Mouse (Mus musculus) embryo, embryonic 10.5 days (tissue): ENCODE results near the gene Glt8d2.

Experiments
- DNase-seq: peaks from one replicate; pipeline ENCODE4 v3.0.0-alpha.2; 2015; ENCODE audit warnings: low spot score

Glt8d2 gene

GRCm38 (mm10) chr10:82690494-82690893 is at the start of gene Glt8d2:
Gene Glt8d2 (minus strand): TSS chr10:82690650.
- DNase-seq: peak; percentile 85

GRCm38 (mm10) chr10:82699296-82699941 is 9.0 kb upstream of the Glt8d2 start:
- DNase-seq: peak; percentile 51

GRCm38 (mm10) chr10:82698712-82699261 is 8.3 kb upstream of the Glt8d2 start:
- peak; percentile 90 for DNase-seq

DNA sequence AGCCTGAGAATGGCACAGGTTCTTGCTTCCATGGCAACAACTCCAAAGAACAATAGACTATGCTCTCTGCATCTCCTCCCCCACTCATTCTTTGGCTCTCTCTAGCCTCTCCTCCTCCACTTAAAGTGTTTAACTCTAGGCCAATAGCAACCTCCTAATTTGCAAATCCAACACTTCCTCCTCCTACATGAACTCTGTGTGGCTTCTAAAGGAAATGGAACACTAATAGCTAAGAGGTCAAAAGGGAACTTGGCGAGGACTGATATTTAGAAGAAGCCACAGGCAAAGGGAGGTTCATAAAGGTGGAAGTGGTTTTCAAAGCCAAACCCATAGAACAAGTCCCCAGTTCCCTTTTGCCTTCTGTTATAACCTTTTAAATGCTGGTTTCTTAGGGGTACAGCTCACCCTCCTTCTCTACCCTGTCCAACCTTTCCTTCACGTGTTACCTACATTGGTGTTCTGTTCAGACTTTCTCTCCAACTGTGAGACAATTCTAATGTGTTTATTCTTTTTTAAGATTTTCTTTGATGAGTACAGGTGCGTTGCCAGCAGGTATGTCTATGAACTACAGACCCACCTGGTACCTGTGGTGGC is 7.0 kb upstream of the Glt8d2 start:
- no peak for DNase-seq

DNA sequence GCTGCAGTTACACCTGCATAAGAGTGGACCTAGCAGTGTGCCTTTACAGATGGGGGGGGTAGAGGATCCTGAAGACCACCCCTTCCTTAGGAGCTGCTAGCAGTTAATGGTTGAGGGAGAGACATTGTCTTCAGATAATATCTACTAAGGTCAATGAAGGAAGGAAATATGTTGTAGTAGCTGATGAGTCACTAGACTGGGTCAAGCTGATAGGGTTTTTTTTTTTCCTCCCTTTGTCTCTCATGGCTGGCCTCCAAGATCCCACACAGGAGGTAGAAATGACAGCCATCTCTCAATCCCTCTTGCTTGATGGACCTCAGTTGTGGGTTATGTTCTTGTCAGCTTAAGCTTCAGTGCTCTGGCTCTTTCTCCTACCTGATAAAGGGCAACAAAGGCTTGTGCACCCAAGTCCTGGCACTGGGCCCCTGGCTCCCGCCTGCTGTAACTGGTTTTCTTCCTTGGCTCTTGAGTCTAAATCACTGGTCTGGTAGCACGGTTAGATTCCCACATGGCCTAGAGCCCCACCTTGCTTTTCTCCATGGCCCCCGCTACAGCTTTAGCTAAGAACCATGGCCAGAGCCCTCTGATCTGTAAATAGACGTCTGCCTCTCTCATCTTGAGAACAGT is 6.1 kb upstream of the Glt8d2 start:
- no peak for DNase-seq

- DNase-seq: no peak
Measured at GRCm38 (mm10) chr10:82695956-82696355, 5.5 kb upstream of the Glt8d2 start, which contains the start of gene Hcfc2. Gene Hcfc2 (plus strand): TSS chr10:82696160.

DNA sequence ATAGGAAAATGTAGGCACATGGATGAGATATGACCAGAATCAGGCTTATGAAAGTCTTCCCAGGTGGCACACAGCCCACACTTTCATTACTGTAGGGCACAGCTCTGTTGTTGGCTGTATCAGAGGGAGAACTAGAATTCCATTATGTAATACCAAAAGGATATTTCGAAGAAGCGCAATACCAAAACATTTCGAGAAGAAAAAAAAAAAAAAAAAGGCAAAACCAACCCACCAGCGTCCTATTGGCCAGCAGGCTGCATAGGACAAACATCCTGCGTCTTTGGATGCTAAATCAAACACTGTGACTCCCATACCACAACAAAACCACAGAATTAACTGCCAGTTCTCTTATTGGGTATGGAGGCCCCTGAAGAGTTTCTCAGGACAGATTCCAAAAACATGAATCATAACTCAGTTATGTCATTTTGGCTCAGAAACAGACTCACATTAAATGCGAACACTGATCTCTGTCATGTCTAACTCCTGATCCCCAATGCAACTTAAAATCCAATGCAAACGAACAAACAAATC is 704 bp downstream of the Glt8d2 start:
- DNase-seq: no peak

DNA sequence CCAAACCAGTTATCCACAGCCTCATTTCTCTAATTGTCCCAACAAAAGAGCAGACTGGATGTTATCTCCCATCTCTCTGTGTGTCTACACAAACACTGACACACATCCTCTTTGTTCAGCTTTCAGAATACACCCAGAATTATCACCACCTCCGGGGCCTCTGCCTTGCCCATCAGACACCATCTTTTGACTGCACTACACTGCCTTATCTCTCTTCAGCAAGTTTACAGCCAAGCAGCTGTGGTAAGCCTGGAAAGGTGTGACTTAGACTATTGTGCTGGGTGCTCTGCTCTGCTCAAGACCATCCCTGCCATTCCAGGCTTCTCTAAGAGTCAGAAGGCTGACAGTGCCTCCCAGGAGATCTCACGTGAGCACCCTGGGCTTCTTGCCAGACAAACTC is 5.0 kb downstream of the Glt8d2 start:
- DNase-seq: no peak

GRCm38 (mm10) chr10:82681639-82682038 is 8.8 kb downstream of the Glt8d2 start:
- DNase-seq: no peak

DNA sequence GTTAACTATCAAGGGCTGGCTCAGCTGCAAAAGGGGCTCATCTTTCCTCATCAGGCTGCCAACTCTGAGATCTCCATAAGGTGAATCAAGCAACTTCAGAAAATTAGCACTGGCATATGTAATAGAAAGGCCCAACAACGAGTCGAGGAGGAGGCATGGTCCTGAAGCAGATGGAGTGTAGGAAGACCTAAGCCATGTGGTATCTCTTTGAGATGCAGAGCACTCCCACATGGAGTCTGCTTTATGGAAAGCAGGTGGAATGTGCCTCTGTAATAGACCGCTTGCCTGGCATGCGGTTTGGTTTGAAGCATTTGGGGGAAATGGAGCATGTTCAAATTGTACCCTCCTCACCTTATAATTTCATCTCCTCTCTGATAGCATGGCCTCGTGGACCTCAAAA is 9.7 kb downstream of the Glt8d2 start:
- no peak for DNase-seq

GRCm38 (mm10) chr10:82676949-82677348 is 13.5 kb downstream of the Glt8d2 start:
- DNase-seq: no peak

DNA sequence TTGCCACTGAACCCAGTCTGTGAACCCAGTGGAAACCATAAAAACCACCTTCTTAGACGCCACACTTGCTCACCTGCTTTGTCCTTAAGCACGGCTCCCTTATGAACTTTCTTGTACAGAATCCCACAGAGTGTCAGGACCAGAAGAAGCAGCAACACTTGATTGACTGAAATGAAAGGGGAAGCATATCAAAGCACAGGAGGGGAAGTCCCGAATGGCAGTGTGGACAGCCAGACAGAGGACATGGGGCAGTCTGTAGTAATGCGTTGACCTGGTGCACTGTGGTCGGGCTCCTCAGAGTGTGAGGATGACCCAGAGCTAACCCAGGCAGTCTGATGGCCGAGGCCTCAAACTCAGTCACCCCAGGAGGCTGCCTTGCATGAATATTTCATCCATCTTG is 20.2 kb downstream of the Glt8d2 start:
- no peak for DNase-seq

DNA sequence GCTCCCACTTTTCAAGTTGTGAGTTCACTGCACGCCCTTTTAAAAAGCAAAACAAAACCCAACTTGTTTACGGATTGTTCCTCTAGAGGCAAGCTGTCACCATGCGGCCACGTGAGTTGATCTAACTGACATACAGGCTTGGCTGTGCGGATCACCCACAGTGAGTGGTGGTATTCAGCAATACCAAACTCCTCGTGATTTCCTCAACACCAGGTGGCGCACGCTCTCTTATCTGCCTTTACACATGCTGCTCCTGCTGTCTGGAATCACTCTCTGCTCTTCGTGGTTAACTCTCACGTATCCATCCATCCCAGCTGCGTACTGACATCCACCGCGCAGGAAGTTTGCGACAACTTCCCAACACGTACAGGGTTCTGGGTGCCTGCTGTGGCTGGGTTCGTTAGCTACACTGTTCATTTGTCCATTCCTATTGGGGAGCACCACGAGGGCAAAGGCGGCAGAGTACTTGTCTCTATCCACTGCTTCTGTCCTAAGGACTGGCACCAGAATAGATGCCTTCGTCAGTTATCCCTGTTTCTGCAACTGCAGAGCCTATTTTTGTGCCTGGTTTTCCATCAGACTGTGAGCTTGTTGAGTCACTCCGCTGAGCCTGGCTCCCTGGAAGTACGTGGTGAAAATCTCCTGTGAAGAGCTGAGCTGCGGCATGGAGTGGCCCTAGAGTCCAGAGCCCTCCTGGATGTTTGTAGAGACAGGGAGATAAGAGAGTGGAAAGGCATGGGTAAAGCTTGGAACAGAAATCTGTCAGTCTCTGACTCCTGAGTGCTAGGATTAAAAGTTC is 23.8 kb downstream of the Glt8d2 start:
- peak; percentile 94 for DNase-seq

- no peak for DNase-seq
Measured at GRCm38 (mm10) chr10:82665951-82666350, 24.5 kb downstream of the Glt8d2 start.

GRCm38 (mm10) chr10:82663289-82663688 is 27.2 kb downstream of the Glt8d2 start:
- DNase-seq: no peak

DNA sequence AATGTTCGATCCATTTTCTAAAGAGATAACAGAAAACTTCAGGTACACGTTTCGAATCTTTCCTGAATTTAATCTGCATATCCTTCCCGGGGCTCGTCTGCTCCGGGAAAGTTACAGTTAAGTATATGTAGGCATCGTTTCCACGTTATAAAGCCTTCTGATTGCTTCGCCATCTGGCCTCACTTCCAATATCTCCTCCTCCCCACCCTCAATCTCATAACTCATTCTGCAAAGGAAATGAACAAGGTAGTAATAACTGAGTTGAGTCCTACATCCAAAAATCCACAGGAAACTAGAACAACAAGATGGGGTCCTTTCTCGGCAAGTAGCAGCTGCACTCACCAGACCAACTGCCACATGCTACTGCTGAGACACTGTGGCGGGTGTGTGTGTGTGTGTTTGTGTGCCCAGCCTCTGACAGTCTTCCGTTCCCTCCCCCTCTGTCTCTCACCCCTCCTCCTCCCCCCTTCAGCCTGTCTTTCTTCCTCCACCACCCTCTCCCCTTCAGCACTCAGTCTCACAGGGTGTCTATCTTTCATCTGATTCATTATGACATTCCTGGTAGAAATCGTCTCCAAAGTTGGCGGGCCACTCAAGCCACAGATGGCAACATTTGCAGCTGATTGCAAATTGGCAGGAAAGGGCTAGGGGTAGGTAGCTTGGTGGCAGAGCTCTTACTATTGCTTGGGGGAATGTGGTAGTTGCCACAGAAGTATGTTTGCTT is 28.0 kb downstream of the Glt8d2 start:
- no peak for DNase-seq

- no peak for DNase-seq
Measured at GRCm38 (mm10) chr10:82661820-82662219, 28.6 kb downstream of the Glt8d2 start.

DNA sequence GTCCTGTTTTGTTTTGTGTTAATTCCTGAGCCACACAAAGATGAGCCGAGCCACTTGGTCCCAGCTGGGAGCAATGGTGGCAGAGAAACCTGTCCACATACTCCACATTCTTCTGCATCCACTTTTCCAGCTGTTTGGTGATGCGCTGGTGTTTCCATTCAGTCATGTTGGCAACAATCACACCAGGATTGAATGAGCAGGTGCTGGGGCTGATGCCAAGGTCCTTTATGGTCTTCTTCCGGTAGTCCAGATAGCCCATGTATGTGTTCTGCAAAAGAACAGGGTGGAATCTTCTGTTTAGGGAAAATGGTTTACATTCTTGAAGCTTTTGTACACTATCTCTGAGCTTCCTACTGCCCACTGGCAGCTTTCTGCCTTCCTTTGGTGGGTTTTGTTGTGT is 35.9 kb downstream of the Glt8d2 start:
- DNase-seq: no peak

GRCm38 (mm10) chr10:82652625-82653024 is 37.8 kb downstream of the Glt8d2 start:
- DNase-seq: no peak

GRCm38 (mm10) chr10:82651221-82651620 is 39.2 kb downstream of the Glt8d2 start:
- no peak for DNase-seq

DNA sequence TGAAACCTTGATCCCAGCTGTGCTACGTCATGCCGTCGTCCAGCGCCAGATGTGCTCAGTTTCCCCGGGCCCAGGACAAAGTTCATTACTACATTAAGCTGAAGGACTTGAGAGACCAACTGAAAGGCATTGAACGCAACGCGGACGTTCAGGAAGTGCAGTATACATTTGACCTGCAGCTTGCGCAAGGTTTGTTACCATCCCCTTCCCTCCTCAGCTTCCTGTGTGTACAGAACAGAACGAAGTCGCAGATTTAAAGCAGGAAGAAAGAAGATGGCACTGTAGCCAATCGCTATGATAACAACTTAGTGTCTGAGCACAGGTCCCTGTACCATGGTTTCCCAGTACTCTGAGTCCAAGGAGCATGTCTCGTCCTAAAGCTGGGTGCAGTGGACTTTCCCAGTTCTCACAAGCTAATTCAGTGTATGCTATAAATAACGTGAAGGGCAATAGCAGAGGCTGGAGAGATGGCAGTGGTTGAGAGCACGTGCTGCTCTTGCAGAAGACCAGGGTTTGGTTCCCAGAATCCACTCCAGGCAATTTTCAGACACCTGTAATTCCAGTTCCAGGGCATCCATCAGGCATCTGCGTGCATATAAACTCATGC is 43.1 kb downstream of the Glt8d2 start:
- no peak for DNase-seq
